Mouse (Mus musculus): Measurements from ENCODE around the gene 4930519G04Rik. TPM values are rescaled to one million over a fixed set of nuclear protein-coding genes. Genes with fewer than 3 reads are reported as not detected.

4930519G04Rik gene
- polyA plus RNA-seq, 1 experiment from 2014 or later: not detected

DNA sequence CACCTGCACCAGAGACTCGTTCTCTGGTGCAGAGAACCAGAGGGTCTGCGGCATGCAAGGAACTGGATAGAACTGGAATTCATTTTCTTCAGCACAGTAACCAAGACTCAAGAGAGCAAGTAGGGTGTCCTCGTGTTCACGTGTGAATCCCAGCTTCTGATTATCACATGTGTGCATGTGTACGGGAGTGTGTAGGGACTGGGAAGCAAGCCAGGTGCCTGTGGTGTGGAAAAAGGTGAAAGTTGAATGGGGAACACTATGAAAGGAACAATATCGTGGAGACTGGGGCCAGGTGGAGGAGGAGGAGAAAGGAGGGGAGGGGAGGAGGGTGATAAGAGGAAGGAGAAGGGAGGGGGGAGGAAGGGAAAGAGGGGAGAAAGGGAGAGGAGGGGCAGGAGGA lies 33.3 kb downstream of the 4930519G04Rik start:
- Histone ChIP-seq H3K4me1 (replicated peaks) (no peaks in the 10 kb centered on the region), H3K9ac (replicated peaks) (no peak overlapping the region), H3K27ac (no peak overlapping the region), H3K27me3 (no peaks in the 10 kb centered on the region), H3K4me3 (replicated peaks) (no peak overlapping the region), H3K4me2 (replicated peaks) (no peak overlapping the region), H3K36me3 (no peaks in the 10 kb centered on the region), H3K9me3 (no peaks in the 10 kb centered on the region)
- 88% methylated on average over 6 of the region's 6 CpGs for WGBS
- ATAC-seq: no peak

DNA sequence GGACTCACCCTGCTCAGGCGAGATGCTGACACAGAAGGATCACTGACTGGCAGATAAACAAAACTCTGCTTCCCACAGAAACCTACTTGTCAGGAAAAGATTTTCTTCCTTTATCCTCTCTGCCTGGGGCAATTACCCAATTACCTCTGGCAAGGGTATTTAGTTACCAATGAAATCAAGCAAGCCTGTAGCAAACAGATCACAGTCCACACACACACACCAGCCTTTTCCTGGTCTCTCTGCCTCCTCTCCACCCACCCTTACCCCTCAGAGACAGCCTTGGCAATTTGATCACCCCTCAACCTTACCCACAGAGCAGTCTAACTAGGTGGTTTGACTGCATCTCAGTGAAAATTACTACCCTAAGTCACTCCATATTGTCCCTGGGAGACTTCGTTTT lies 35.5 kb downstream of the 4930519G04Rik start:
- Histone ChIP-seq H3K27me3 (no peaks in the 10 kb centered on the region), H3K27ac (no peak overlapping the region), H3K4me1 (replicated peaks) (no peaks in the 10 kb centered on the region), H3K4me3 (replicated peaks) (no peak overlapping the region), H3K9ac (replicated peaks) (no peak overlapping the region), H3K36me3 (no peaks in the 10 kb centered on the region), H3K4me2 (replicated peaks) (no peak overlapping the region), H3K9me3 (no peaks in the 10 kb centered on the region)
- WGBS: 94% methylated on average over 2 of the region's 2 CpGs
- no peak for ATAC-seq

DNA sequence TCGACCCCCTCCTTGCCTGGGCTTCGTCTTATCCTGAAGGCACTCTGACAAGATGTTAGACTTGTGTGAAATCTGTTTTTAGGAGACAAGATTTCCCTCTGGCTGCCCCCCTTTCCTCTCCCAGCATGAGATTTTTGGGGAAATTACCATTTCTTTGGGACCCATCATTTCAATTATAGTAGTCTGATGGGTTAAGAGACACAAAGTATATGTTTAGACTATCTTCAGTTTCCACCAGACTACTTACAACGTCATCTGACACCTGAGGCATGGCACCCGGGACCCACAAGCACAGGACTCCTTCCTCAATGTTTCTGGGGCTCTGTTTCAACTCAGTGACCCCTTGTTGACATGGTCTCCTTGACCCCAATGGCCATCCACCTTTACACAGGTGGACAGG lies 42.1 kb downstream of the 4930519G04Rik start:
- 88% methylated on average over 4 of the region's 4 CpGs for WGBS
- H3K9me3 ChIP-seq: no peaks in the 10 kb centered on the region
- H3K27ac ChIP-seq: no peak overlapping the region
- no peak overlapping the region for H3K4me3 ChIP-seq (replicated peaks)
- no peaks in the 10 kb centered on the region for H3K36me3 ChIP-seq
- H3K4me1 ChIP-seq (replicated peaks): 0 out of 2 replicates have a peak, but pooled peaks cover 6% of the 10 kb centered on the region
- no peaks in the 10 kb centered on the region for H3K27me3 ChIP-seq
- no peak for ATAC-seq
- no peak overlapping the region for H3K9ac ChIP-seq (replicated peaks)
- H3K4me2 ChIP-seq (replicated peaks): no peak overlapping the region

DNA sequence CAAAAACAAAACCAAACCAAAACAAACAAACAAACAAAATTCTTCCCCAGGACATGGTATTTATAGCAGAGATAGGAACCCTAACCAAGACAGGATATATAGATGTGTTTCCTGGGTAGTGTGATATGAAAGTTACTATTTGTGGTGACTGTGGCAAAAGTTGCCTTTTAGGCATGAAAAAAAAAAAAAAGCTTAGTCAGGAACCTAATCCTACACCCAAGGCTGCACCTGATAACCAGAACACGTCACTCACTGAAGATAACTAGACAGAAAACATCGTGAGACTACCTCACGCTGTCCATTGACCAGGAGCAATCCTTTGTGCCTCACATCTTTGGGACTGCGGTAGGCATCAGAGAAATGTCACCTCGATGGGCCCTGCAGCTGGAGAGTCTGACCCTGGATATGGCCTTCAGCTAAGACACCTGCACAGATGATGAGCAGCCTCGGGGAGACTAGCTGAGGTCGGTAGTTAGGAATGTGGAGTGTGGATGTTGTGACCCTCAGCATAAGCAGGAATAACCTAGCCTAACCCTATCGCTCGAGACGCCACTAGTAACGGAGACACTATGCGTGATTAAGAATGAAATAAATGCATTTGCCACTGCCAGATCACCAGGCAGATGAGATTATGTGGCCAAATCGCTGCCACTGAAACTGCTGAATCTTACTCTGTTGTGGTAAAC lies 43.4 kb downstream of the 4930519G04Rik start, which contains the start of gene Oasl2:
Gene Oasl2, plus strand, starts transcription at position 249 of the 686 bp plus-strand sequence.
- 69% methylated on average over 13 of the region's 13 CpGs for WGBS
- H3K27me3 ChIP-seq: no peaks in the 10 kb centered on the region
- H3K4me2 ChIP-seq (replicated peaks): no peak within 1 kb of the TSS

DNA sequence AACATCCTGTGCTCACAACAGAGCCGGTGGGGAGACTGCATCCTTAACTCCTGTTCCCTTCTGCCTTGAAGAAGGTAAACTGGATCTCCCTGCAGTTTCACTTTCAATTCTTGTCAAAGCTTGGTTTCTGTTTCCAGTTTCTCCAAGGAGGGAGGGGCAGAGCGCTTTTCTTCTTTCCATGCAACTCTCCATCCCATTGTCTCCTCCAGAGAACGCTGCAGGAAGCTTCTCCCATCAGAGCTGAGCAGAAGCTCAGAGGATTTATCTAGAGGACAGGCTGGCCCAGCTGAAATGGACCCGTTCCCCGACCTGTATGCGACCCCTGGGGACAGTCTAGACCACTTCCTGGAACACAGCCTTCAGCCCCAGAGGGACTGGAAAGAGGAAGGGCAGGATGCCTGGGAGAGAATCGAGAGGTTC lies 43.9 kb downstream of the 4930519G04Rik start:
- H3K4me3 ChIP-seq (replicated peaks): no peak overlapping the region
- H3K36me3 ChIP-seq: no peaks in the 10 kb centered on the region
- H3K9me3 ChIP-seq: no peaks in the 10 kb centered on the region
- WGBS: 12% methylated on average over 7 of the region's 7 CpGs
- 0 out of 2 replicates have a peak, but pooled peaks cover 6% of the 10 kb centered on the region for H3K4me1 ChIP-seq (replicated peaks)
- H3K4me2 ChIP-seq (replicated peaks): no peak overlapping the region
- no peak overlapping the region for H3K9ac ChIP-seq (replicated peaks)
- ATAC-seq: no peak
- H3K27me3 ChIP-seq: no peaks in the 10 kb centered on the region
- no peak overlapping the region for H3K27ac ChIP-seq

More for the DNA sequence above, 43.4 kb downstream of the 4930519G04Rik start, which contains the start of gene Oasl2:
- no peak within 1 kb of the TSS for H3K27ac ChIP-seq
- H3K4me3 ChIP-seq (replicated peaks): no peak within 1 kb of the TSS
- H3K9ac ChIP-seq (replicated peaks): no peak within 1 kb of the TSS
- no peaks in the 10 kb centered on the region for H3K36me3 ChIP-seq
- H3K4me1 ChIP-seq (replicated peaks): 0 out of 2 replicates have a peak, but pooled peaks cover 6% of the 10 kb centered on the region
- no peaks in the 10 kb centered on the region for H3K9me3 ChIP-seq
- ATAC-seq: no peak

DNA sequence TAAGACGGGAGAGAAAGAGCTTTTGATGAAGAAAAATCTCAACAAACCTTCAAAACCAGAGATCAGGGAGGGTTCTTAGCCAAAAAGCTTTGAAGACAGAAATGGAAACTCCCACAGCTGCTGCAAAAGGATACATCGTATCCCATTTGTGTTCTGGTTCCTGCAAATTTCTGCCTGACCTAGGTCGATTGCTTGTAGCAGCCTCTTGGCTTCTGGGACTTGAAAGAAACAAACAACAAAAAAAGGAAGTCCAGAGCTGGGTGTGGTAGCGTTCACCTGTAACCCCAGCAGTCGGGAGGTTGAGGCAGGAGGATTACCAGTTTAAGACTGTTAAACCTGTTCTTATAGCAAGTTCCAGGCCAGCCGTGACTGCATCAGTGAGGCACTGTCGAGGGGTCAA lies 45.4 kb downstream of the 4930519G04Rik start:
- WGBS: 78% methylated on average over 7 of the region's 7 CpGs
- no peak overlapping the region for H3K4me3 ChIP-seq (replicated peaks)

DNA sequence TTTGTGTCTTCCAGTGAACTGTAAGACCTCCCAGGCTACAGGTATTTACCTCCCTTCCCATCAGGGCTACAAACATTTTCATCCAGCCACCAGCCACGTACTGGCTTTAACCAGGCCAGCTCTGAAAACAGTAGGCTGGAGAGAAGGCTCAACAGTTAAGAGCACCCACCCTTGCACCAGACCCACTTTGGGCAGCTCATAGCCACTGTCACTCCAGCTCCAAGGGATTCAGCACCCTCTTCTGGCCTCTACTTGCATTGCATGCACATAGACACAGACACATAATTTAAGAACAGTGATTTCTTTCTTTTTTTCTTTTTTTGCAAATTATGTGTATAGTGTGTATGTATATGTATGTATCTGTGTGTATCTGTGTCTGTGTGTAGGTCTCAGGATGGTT lies 48.9 kb downstream of the 4930519G04Rik start:
- 0 out of 2 replicates have a peak, but pooled peaks cover 2% of the 10 kb centered on the region for H3K4me1 ChIP-seq (replicated peaks)
- 22% methylated on average over 1 of the region's 1 CpGs for whole genome bisulfite sequencing
- no peaks in the 10 kb centered on the region for H3K9me3 ChIP-seq

More for the DNA sequence above, 45.4 kb downstream of the 4930519G04Rik start:
- no peak for ATAC-seq
- Histone ChIP-seq H3K4me2 (replicated peaks) (no peak overlapping the region), H3K9ac (replicated peaks) (no peak overlapping the region), H3K9me3 (no peaks in the 10 kb centered on the region), H3K4me1 (replicated peaks) (0 out of 2 replicates have a peak, but pooled peaks cover 6% of the 10 kb centered on the region), H3K36me3 (no peaks in the 10 kb centered on the region), H3K27me3 (no peaks in the 10 kb centered on the region), H3K27ac (no peak overlapping the region)

DNA sequence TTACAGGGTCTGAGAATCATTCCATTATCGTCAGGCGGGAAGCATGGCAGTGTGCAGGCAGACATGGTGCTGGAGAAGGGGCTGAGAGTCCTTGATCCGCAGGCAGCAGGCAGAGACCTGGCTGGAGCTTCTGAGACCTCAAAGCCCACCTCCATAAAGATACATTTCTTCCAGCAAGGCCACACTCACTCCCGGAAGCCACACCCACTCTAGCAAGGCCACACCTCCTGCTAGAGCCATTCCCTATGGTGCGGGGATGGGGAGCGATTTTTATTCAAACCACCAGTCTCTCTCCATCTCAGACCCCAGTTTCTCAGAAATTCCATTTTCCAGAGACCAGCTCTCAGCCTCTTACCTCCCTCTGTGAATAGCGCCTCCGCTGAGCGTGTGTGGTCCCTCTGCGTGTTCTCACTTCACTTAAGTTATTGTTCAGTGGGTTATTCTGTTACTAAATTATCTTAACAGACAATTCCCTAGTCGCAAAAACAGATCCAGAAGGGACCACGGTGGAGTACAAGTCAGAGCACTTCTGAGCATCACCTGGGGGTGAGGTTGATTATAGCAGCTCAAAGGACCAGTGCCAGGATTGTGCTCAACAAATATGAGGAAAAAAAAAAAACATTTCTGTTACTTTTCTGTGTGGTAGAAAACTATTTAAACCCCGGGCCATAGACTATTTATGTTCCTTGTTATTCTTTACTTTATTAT lies 55.3 kb downstream of the 4930519G04Rik start:
- H3K27ac ChIP-seq: no peak overlapping the region
- no peak for ATAC-seq
- H3K36me3 ChIP-seq: no peaks in the 10 kb centered on the region
- 53% methylated on average over 13 of the region's 13 CpGs for WGBS
- no peaks in the 10 kb centered on the region for H3K9me3 ChIP-seq
- no peak overlapping the region for H3K4me3 ChIP-seq (replicated peaks)
- H3K4me2 ChIP-seq (replicated peaks): no peak overlapping the region
- H3K9ac ChIP-seq (replicated peaks): no peak overlapping the region
- no peaks in the 10 kb centered on the region for H3K4me1 ChIP-seq (replicated peaks)
- H3K27me3 ChIP-seq: no peaks in the 10 kb centered on the region

More for the DNA sequence above, 48.9 kb downstream of the 4930519G04Rik start:
- no peak for ATAC-seq
- no peak overlapping the region for H3K4me2 ChIP-seq (replicated peaks)
- no peak overlapping the region for H3K9ac ChIP-seq (replicated peaks)
- no peaks in the 10 kb centered on the region for H3K27me3 ChIP-seq
- no peak overlapping the region for H3K4me3 ChIP-seq (replicated peaks)
- H3K36me3 ChIP-seq: no peaks in the 10 kb centered on the region
- H3K27ac ChIP-seq: no peak overlapping the region

DNA sequence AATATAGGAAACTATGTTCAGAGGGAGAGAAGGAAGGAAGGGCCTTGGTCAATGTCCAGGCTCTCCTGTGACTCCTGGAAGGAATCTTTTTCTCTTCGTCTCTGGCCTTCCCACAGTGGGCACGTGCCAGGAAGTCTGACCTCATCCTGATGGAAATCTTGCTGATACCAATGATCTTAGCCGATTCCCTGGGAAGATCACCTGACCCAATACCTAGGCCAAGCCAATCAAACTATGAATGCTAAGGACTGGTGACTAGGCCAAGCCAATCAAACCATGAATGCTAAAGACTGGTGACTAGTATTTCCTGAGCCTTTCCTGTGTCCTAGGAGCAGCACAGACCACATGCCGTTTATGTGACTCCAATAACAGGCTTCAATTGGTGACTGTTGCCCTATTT lies 60.2 kb downstream of the 4930519G04Rik start:
- WGBS: 83% methylated on average over 4 of the region's 4 CpGs
- no peaks in the 10 kb centered on the region for H3K9me3 ChIP-seq
- no peak overlapping the region for H3K9ac ChIP-seq (replicated peaks)
- no peak overlapping the region for H3K27ac ChIP-seq
- H3K4me2 ChIP-seq (replicated peaks): no peak overlapping the region
- no peak overlapping the region for H3K4me3 ChIP-seq (replicated peaks)
- ATAC-seq: no peak
- no peaks in the 10 kb centered on the region for H3K27me3 ChIP-seq
- no peaks in the 10 kb centered on the region for H3K36me3 ChIP-seq
- no peaks in the 10 kb centered on the region for H3K4me1 ChIP-seq (replicated peaks)

DNA sequence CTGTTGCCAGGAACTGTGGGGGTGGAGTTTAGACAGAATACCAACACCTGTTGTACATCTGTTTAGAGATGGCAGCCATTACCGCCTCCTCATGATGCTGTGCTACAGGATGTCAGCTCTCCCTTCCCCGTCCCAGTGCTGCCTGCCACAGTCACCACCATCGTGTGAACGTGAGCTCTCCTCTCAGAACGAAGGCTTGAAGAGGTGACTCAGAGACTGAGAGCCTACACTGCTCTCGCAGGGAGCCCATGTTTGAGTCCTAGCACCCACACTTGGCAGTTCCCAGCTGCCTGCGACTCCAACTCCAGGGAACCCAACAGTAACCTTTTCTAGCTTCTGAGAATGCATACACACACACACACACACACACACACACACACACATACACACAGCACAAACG lies 61.4 kb downstream of the 4930519G04Rik start:
- Histone ChIP-seq H3K4me1 (replicated peaks) (no peaks in the 10 kb centered on the region), H3K27me3 (no peaks in the 10 kb centered on the region), H3K27ac (no peak overlapping the region), H3K9me3 (no peaks in the 10 kb centered on the region), H3K4me3 (replicated peaks) (no peak overlapping the region), H3K9ac (replicated peaks) (no peak overlapping the region), H3K4me2 (replicated peaks) (no peak overlapping the region), H3K36me3 (no peaks in the 10 kb centered on the region)
- 73% methylated on average over 8 of the region's 8 CpGs for WGBS
- ATAC-seq: no peak

DNA sequence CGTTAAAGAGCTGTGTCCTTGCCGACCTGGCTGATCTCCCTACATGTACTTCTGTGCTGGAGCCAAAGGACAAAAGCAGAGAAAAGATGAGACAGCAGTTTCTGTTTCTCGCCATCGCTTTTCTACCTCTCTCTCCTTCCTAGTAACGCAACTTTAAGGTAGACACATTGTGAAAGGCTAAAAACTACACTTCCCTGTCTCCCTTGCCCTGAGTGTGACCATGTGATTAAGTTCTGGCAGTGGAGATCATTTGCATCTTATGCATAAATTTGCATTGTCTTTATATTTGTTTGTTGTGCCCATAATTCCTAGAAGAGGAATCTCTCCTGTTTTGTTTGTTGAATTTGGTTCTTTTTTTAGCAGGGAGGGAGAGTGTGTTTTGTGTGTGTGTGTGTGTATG lies 62.4 kb downstream of the 4930519G04Rik start:
- 75% methylated on average over 5 of the region's 5 CpGs for WGBS
- Histone ChIP-seq H3K4me3 (replicated peaks) (no peak overlapping the region), H3K4me1 (replicated peaks) (no peaks in the 10 kb centered on the region), H3K27me3 (no peaks in the 10 kb centered on the region), H3K9me3 (no peaks in the 10 kb centered on the region), H3K27ac (no peak overlapping the region), H3K9ac (replicated peaks) (no peak overlapping the region), H3K4me2 (replicated peaks) (no peak overlapping the region), H3K36me3 (no peaks in the 10 kb centered on the region)
- no peak for ATAC-seq

DNA sequence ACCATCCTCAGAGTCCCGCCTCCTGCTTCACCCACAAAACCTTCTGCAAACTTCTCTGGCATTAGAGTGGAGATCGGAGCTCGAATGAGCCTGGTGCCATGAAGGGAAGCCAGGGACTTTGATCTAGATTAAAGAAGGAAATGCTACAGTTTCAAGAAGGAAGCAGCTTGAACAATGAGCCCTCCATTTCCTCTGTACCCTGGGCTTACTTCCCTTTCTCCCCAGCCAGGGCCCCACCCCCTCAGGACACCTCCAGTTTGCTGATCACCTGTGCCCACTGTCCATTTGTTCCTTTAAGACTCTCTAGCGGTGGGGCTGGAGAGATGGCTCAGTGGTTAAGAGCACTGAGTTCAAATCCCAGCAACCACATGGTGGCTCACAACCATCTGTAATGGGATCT lies 63.3 kb downstream of the 4930519G04Rik start:
- Histone ChIP-seq H3K9ac (replicated peaks) (no peak overlapping the region), H3K36me3 (no peaks in the 10 kb centered on the region), H3K27ac (no peak overlapping the region), H3K4me1 (replicated peaks) (no peaks in the 10 kb centered on the region), H3K9me3 (no peaks in the 10 kb centered on the region), H3K27me3 (no peaks in the 10 kb centered on the region), H3K4me2 (replicated peaks) (no peak overlapping the region), H3K4me3 (replicated peaks) (no peak overlapping the region)
- WGBS: 91% methylated on average over 4 of the region's 4 CpGs
- no peak for ATAC-seq
